Mouse (Mus musculus) brain, embryonic 18.5 days (tissue): Measurements from ENCODE around the gene Tmc5.

Experiments
- DNase-seq: peaks from one replicate; pipeline ENCODE4 v3.0.0-alpha.2; 2012; ENCODE audit warnings: low read depth, low spot score

Tmc5 gene

GRCm38 (mm10) chr7:118691287-118691686, 94.2 kb downstream of the Tmc5 start:
- no peak for DNase-seq

GRCm38 (mm10) chr7:118696146-118696545, 99.0 kb downstream of the Tmc5 start:
- no peak for DNase-seq

DNA sequence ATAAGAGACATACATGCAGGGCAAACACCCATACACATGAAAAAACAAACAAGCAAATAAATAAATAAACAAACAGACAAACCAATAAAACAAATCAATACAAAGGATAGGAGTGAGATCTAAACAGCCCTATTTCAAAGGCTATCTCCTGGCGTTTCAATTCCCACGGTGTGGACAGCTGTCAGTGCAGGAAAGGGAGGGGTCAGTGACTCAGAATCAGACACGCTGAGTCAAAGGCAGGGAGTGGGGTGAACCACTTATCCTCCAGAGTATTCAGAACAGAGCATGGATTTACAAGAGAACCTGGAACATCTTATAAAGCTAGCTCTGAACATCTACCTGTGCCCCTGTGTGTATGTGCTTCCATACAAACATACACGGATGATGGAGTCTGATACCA, 100.1 kb downstream of the Tmc5 start:
- no peak for DNase-seq

- DNase-seq, result no peak
Measured at GRCm38 (mm10) chr7:118698882-118699281, 101.8 kb downstream of the Tmc5 start.

DNA sequence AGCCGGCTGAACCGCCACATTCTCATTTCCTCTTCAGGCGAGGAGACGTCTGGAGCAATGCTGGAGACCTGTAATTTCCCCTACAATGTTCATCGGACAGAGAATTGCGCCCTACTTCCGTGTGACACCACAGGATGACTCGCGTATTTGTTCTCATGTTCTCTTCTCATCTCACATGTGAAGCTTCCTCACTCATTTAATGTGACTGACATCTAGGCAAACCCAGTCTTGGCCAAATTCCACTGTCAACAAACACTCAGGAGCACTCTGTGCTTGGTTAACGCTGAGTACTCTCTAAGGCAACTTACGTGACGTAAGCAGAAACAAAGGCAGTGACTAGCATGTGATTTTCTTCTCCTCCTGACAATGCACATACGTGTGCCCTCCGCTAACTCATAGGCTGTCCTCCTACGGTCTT, 106.1 kb downstream of the Tmc5 start:
- DNase-seq, result no peak

- no peak for DNase-seq
Measured at GRCm38 (mm10) chr7:118704001-118704850, 107.1 kb downstream of the Tmc5 start.

DNA sequence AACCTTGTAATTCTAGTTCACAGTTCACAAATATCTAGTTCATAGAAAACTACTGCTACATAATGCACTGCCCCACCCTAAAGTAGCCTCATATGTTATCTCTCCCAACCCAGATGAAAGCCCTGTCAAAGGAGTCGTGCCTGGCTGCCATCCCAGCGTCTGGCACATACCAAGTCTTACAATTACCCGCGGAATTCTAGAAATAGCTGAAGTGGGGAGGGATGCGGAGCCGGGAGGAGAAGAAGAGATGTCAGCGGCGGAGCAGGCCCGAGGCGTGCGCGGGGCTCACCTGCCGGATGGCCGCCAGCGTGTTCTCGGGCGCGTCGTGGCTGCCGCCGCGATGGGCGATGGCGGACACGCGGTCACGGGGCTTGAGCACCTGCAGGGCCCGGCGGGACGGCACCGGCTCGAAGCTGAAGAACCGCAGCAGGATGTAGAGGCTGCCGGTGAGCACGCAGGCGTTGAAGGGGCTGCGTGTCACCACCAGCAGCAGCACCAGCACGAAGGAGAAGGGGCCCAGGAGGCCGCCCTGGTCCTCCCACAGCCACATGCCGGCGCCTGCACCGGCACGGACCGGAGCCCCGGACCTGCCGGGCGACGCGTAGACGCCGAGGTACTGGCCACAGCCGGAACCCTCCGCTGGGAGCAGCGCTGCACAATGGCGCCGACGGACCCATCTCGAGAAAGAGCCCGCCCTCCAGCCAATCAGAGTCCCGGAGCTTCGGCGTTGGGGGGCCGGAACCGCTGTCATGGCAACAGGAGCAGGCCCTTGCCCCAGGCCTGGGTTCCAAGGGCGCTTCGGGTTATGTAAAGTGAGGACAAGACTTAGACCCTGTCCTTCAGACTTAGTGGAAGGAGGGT, 108.2 kb downstream of the Tmc5 start, which contains the start of gene Gde1:
Gene Gde1 (minus strand): TSS at position 678 of the 861 bp plus-strand sequence.
- peak; percentile 77 for DNase-seq

DNA sequence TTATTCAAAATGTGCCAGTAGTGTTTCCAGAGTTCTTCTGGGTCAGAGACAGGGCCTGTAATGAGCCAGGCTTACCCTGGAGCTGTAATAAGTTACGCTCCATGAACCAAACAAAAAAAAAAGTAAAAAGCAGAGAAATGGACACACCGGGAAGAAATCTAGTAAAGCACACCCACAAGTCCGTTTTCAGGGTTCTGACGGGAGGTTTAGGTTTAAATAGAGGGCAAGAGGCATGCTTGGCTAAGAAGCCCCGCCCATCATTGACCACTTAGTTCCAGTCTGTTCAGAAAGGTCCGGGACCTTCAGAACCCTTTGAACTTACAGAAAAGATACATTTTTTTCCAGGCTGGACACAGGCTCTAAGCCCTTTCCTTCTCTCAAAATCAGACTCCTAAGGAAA, 109.0 kb downstream of the Tmc5 start:
- no peak for DNase-seq

GRCm38 (mm10) chr7:118706488-118706887, 109.4 kb downstream of the Tmc5 start:
- no peak for DNase-seq

- no peak for DNase-seq
Measured at GRCm38 (mm10) chr7:118707216-118707615, 110.1 kb downstream of the Tmc5 start.

DNA sequence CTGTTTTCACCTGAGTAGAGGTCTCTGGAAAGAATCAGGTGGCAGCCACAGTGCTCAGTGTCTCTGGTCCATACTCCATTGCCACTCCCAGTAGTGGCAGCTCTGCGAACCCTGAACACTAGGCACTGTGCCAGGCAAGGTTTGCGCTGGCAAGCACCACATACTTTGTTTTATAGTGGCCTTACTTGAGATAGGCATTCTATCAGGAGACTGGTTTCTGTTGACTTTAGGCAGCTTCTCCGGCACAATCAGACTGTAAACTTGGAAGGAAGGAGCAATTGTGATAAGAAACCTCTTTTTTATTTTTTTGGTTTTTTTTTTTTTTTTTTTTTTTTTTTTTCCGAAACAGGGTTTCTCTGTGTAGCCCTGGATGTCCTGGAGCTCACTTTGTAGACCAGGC, 110.9 kb downstream of the Tmc5 start:
- DNase-seq, result no peak

GRCm38 (mm10) chr7:118710776-118711175, 113.7 kb downstream of the Tmc5 start:
- DNase-seq, result no peak

- peak; percentile 93 for DNase-seq
Measured at GRCm38 (mm10) chr7:118712228-118713173, 115.4 kb downstream of the Tmc5 start, which contains the start of gene Ccp110. Gene Ccp110 (plus strand): TSS chr7:118712552.

GRCm38 (mm10) chr7:118714873-118715272, 117.8 kb downstream of the Tmc5 start:
- DNase-seq, result no peak

DNA sequence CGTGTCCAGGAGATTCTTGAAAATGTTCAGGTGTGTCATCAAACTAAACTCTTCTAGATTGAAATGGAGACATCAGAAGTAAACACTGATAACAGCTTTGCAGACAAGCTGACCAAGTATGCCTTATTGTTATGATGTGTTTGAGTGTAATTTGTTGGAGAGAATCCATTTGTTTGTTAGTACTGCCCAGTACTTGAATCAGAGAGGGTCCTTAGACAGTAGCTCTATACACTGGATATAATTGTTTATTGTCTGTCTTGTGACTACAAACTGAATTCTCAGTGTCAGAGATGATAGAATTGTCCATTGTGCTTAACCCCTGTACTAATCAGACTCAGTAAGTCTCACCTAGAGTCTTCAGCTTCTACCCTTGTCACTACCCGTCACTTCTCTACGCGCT, 121.0 kb downstream of the Tmc5 start:
- DNase-seq, result no peak

DNA sequence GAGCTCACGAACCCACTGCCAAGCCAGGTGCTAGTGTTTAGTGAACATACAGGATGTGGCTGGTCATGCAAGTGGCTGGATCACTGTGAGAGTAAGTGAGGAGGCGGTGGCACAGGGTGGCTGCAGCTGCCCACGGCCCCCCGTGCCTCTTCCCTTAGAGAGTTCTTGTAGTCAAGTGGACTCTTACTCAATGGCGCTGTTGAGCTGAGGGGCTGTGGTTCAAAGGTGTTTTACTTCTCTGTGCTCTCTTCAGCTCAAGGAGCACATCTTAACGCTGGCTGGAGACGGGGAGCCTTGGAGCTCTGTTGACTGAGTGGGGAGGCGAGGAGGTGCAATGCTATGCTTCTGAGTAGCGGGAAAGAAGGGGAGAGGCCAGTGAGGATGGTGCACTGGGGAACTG, 126.8 kb downstream of the Tmc5 start:
- no peak for DNase-seq
